Mouse (Mus musculus): ENCODE results near the gene Gucd1.
A peak's percentile ranks its signal among the peaks of the same experiment; 100 is the strongest.
"Not testable (repeated sequence)": the region's sequence is repeated elsewhere in the genome, so short reads cannot be mapped to it uniquely, and the experiment has no call there.

The Gucd1 gene

DNA sequence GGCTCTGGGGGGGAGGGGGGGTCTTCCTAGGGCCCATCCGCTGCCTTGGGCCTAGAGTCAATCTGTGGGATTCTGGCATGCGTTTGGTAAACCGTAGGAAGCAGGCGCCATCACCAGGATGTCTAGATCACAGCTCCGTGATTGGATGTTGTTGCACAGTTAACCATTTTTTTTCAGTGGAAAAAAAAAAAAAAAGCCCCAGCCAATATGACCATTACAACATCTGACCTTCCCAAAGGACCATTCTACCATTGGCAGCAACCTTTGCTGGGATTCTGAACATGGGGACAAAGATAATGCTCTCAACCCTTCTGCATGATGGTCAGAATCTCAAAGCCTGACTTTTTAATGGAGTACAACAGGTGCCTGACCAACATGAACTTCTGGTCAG lies 87.6 kb downstream of the Gucd1 start:
- DNase-seq (ENCODE audit: low spot score in 2 of 2): no peak

DNA sequence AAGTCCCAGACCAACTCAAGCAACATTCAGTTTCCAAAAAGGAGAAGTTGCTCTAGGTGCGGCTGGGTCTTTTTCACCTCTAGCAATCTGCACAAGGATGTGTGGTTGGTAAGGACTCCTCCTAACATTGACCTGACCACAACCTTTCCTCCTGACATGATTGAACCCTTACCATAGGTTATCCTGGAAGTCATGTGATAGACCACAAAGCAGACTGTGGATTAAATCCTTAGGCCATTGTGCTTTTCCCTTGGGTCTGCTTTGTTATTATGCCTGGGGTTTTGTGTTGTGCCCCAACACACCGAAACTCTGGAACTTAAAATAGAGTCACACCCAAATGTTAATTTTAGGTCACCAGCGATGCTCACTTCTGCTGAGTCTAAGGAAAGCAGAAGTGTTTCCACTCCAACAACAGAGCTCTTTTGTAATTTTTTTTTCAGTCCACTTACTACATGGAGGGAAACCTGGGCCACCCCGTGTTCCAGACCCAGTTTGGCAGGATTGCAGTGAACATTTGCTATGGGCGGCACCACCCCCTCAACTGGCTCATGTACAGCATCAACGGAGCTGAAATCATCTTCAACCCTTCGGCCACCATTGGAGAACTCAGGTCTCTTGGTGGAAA lies 88.1 kb downstream of the Gucd1 start:
- DNase-seq (ENCODE audit: low spot score in 2 of 2): peak in 1 of 2 experiments; percentile 17

DNA sequence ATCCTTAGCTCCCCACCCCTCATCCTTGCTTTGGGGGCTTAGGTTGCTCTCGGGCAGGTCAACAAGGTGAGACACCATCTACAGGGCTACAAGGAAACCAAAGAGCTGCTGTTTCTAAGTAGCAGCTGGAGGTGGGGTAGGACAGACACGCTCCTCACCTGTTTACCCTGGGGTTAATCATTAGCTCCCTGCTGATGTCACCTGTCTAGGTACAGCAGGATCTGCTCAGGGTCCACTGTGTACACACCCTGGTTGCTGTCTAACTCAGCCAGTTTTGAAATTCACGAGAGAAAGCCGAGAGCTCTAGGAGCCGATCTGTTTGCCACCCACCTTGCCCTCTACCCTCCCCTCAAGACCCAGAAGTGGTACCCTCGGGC lies 88.8 kb downstream of the Gucd1 start:
- DNase-seq (ENCODE audit: low spot score in 2 of 2): no peak

- no peak for DNase-seq (ENCODE audit: low spot score in 2 of 2)
These were observed 89.4 kb downstream of the Gucd1 start for GRCm38 (mm10) chr10:75428049-75429003.

DNA sequence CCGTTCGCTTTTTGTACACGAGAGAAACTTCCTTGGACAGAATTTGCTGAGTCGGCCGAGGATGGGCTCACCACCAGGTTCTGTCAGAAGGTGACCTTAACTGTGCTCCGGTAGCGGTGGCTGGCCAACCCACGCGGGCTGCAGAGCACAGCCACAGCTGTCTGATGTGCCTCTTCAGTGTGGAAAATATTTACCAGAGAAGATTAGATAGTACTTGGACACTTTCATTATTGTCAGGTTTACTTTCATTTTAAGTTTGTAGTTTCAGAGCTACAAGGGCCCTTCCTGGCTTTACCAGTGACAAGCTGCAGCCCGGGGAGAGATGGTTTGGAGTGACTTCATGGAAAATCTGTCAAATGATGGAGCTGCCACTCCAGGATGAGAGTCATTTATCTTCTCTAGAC lies 93.3 kb downstream of the Gucd1 start:
- no peak for DNase-seq (ENCODE audit: low spot score in 2 of 2)

DNA sequence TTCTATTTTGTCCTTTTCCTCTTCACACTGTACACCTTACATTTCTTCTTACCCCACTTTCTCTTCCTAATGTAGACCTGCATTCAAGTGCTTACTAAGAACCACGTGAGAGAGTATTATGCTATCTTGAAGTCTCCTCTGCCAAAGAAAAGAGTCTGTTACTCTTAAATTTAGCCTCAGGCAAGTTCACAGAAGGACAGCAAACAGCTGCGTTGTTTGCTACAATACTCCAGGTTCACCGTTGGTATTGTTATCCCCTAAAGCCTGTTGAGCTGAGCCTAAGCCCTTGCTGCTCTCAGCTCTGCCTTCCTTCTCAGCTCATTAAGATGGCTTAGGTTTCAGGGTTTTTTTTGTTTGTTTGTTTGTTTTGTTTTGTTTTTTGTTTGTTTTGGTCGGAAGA lies 99.0 kb downstream of the Gucd1 start:
- no peak for DNase-seq (ENCODE audit: low spot score in 2 of 2)

GRCm38 (mm10) chr10:75417363-75418042 lies 100.3 kb downstream of the Gucd1 start:
- DNase-seq (ENCODE audit: low spot score in 2 of 2): no peak

- no peak for DNase-seq (ENCODE audit: low spot score in 2 of 2)
These were observed 102.8 kb downstream of the Gucd1 start for GRCm38 (mm10) chr10:75414925-75415324.

GRCm38 (mm10) chr10:75412114-75413103 lies 105.4 kb downstream of the Gucd1 start:
- DNase-seq (ENCODE audit: low spot score in 2 of 2): no peak

DNA sequence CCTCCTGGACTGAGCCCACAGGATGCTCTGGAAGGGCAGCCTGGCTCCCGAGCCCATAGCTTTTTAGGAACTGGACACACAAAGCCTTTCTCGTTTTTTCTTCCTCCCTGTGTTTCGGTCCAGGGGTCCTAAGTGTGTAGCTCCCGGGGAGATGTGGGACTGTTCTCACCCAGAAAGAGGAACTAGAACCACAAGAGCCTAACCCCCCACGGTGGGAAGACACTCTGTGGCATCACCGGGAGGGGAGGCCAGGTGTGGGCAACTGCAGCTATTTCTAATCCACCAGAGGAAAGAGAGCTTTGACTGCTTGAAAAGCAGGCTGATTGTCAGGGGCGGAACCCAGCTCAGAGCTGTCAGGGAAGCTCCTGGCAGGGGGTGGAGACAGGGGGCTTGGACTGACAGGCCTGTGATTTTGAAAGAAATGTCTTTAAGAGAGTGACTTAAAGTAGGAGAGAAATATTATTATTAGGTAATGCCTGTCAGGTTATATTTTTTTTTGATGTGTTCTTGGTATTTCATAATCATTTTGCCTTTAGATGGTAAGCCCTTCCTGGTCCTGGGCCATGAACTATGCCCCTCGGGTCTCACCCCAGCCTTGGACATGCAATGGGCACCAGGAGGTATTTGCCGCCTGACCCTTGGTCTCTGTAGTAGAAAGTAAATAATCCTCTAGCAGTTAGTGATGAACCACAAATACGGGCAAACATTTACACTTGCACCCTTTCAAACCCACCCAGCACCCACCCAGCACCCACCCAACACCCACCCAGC lies 106.2 kb downstream of the Gucd1 start:
- DNase-seq (ENCODE audit: low spot score in 2 of 2): not testable (repeated sequence)

DNA sequence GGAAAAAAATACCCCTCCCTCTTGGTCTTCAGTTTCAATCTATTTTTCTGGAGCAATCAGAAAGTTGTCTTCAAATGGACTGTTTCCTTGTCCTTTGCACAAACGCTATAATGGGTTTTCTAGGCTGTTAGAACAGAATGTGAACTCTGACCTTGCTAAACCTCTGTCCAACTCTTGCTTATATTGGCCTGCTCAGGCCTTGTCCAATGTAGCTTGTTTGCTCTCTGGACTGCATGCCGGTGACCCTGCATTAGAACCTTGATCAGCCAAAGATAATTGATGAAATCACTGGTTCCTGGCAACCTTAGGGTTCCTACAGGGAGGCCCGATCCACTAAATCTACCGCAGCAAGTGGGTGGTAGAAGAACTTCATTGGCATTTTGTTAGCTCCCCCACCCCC lies 110.0 kb downstream of the Gucd1 start:
- DNase-seq (ENCODE audit: low spot score in 2 of 2): no peak

DNA sequence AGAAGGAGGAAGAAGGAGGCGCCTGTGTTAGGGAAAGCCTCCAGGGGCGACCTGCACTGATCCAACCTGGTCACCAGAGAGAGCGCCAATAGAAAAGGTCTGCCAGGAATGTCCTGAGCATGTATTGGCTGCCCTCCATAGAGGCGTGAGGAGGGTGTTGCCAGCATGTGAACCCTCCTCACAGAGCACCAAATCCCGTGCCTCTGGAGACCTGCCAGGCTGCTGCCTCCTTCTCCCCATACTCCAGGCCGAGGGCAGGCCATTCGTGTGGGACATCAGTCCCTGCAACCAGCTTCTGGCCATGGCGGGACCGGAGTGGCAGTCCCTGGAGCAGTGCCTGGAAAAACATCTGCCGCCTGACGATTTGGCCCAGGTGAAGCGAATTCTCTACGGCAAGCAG lies 111.0 kb downstream of the Gucd1 start:
- DNase-seq (ENCODE audit: low spot score in 2 of 2): no peak

DNA sequence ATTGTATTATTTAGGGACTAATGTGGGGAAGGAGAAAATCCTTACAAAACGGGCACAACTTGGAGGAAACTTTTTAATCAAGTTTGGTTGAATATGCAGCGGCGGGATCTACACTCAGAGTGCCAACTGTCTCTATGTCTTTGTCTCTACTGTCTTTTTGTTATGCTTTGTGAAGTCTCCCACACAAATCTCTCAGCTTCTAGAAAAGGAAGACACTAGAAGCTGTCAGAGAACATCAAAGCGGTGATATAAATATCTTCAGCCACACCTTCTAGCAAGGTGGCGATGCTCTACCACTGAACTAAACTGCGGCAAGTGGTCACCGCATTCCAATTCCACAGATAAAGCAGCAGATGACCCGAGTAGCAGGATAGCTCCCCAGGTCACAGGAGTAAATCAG lies 111.9 kb downstream of the Gucd1 start:
- DNase-seq (ENCODE audit: low spot score in 2 of 2): no peak

DNA sequence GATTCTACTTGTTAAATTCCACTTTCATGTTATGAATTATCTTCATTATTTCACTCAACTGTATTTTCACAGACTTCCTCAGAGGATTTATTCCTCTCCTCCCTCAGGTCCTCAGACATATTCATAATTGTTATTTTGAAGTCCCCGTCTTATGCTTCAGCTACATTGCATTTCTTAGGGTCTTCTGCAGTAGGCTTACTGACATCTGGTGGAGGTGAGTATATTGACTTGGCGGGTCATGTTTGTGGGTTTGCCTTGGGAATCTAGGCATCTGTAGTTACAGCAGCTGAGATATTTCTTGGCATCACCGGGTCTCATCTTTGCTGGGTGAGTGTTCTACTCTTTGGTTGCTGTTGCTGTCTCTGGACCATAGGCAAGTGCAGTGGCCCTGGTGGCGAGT lies 116.8 kb downstream of the Gucd1 start, which contains the start of gene Upb1:
Upb1 (plus strand) TSS at position 158 of the 400 bp plus-strand sequence.
- no peak for DNase-seq (ENCODE audit: low spot score in 2 of 2)

- no peak for DNase-seq (ENCODE audit: low spot score in 2 of 2)
These were observed 120.8 kb downstream of the Gucd1 start for GRCm38 (mm10) chr10:75396966-75397365.

- no peak for DNase-seq (ENCODE audit: low spot score in 2 of 2)
These were observed 123.0 kb downstream of the Gucd1 start for GRCm38 (mm10) chr10:75394796-75395195.

GRCm38 (mm10) chr10:75390832-75391231 lies 126.9 kb downstream of the Gucd1 start:
- no peak for DNase-seq (ENCODE audit: low spot score in 2 of 2)

GRCm38 (mm10) chr10:75390156-75390555 lies 127.6 kb downstream of the Gucd1 start:
- no peak for DNase-seq (ENCODE audit: low spot score in 2 of 2)

- DNase-seq (ENCODE audit: low spot score in 2 of 2): no peak
These were observed 139.1 kb downstream of the Gucd1 start for GRCm38 (mm10) chr10:75378688-75379087.

DNA sequence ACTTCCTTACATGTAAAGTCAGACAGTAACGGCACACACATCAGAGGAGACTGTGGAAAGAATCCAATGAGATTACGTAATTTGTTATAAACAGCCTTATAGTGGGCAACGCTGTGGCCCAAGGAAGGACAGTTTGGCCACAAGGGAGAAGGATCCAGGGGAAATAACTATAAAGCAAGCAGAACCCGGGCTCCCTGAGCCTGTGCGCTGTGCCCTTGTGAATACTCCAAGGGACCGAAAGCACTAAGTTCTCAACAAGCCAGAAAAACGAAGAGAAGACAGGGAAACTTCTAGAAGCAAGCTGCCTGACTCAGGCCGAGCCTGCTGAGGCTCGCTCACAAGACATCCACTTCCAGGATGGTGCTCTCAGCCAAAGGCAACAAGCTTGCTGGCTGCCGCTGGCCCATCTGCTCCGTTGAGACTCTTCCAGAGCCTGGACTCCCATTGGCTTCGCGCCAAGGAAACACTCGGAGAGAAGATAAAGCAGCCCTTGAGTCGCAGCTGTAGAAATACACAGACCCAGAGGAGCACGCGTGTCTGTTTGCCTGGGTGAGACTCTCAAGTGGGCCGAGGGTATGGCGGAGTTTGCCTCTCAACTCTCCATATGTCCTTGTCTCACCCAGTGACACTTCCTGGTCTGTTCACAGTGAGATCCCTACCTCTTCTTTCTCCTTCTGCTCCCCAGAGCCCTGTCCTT lies 144.0 kb downstream of the Gucd1 start:
- DNase-seq (ENCODE audit: low spot score in 2 of 2): peak; percentile 7 to 13
